Mouse (Mus musculus): Measurements from ENCODE around the gene Tsfm. TPM values are rescaled to one million over a fixed set of nuclear protein-coding genes. Genes with fewer than 3 reads are reported as not detected.

Gene Tsfm
- total RNA-seq, 2 experiments from 2014 or later, result 28.0 to 29.0 TPM

DNA sequence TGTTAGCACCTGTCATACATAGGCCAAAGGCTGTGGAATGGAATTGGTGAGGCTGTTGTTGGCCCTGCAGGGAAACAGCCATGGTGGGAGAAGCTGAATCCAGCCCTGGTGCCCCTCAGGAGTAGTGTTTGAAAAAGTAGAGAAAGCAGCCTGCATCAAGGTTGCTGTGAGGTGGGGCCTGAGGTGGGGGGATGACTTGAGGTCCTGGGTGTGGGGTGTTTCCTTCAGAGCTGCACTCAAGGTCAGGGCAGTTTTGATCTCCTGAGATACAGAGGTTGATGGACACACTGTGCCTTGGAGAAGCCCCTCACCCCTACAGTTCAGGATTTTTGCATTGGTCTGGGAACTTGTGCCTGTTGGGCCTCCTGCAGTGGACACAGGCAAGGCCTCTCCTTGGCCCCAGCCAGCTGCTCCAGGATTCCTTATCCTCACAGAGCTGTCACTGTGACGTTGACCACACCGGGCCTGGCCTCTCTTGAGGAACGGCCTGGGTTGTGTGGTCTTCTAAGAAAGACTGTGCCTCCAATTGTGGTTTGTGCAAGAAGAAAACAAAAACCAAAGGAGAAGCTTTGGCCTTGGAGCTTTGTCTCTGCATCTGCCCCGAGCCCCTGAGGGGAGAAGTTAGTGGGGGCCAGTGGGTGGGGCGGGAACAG lies 42.0 kb downstream of the Tsfm start:
- DNase-seq (ENCODE audit: low spot score in 2 of 2), result no peak

DNA sequence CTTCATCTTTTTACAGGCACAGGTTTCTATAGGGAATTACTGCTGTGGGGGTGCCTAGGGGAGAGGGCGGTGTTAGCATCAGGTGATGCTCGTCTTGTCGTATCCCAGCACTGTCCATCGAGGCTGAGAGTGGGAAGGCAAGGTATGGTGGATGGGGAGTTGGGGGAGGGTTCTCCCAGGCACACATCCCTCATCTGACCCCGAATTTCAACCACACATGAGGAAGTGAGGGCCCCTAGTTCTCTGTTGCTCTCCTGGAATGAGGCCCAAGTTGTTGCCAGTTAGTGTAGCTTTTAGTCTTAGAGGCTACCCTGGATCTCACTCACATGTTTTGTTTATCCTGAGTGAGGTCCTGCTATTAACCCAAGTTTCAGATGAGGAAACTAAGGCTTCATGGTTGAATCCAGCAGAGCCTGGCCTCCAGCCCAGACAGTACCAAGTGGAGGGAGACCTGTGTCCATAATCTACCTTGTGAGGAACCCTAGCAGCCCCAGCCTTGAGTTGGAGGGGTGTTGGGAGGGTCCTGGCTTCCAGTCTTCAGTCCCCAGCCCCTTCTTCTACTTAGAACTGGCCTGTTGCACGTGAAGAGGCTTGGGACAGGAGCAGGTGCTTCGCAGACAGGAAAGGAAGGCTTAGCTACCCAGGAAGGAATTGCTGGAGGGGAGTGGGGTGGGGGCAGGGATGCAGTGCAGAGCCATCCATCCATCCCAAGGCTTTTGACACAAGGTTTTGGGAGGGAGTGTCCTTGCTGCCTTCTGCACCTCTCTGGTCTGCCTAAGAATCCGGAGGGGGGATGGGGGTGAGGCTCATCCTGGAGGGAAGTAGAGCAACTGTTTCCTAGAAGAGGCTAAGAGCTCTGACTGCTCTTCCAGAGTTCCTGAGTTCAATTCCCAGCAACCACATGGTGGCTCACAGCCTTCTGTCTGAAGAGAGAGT lies 43.2 kb downstream of the Tsfm start:
- no peak for DNase-seq (ENCODE audit: low spot score in 2 of 2)

DNA sequence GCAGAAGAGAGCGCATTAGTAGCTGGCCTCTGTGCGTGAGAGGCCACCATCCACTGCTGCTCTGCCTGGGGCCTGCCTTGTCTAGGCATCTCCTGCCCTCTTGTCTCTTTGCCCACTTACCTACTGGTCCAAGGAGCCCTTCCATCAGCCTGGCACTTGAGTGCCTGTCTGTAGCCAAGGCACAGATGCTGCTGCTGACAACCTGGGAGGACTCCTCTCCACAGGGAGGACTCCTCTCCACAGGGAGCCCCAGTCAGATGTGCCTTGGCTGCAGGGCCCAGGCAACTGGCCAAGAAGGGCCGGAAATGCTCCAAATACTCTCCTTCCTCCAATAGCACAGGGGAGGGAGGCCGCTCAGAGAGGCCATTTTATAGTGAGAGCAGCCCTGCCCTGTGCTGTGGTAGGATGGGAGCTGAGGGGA lies 44.1 kb downstream of the Tsfm start:
- peak; percentile 46 to 65 for DNase-seq (ENCODE audit: low spot score in 2 of 2)

DNA sequence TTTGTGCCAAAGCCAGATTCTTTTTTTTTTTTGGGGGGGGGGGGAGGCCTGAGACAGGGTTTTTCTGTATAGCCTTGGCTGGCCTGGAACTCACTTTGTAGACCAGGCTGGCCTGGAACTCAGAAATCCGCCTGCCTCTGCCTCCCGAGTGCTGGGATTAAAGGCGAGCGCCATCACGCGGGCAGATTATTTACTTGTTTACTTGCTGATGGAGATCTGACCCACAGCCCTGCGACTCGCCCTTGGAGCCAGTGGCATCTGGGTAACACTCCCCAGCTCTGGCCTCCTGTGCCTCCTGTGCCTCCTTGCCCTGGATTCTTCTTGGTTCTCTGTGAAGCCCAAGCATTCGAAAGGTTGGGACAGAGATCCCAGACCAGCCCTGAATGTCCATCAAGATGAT lies 45.1 kb downstream of the Tsfm start:
- no peak for DNase-seq (ENCODE audit: low spot score in 2 of 2)

DNA sequence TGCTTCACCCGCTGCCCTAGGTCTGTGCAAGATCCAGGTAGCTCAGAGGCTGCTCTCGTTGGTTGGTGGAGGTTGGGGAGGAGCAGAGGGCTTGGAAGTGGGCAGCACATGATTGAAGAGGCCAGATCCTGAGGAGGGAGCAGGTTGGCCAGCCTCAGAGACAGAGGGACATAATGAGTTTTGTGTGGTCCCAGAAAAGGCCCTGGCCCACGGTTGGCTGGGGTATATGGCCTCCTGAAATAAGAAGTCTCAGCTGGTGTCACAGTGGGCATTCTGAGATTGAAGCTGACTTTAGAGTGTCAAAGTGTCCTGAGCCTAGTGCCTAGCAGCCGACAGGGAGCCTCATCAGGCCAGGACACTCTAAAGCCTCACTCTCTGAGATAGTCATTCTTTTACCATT lies 45.5 kb downstream of the Tsfm start:
- no peak for DNase-seq (ENCODE audit: low spot score in 2 of 2)

DNA sequence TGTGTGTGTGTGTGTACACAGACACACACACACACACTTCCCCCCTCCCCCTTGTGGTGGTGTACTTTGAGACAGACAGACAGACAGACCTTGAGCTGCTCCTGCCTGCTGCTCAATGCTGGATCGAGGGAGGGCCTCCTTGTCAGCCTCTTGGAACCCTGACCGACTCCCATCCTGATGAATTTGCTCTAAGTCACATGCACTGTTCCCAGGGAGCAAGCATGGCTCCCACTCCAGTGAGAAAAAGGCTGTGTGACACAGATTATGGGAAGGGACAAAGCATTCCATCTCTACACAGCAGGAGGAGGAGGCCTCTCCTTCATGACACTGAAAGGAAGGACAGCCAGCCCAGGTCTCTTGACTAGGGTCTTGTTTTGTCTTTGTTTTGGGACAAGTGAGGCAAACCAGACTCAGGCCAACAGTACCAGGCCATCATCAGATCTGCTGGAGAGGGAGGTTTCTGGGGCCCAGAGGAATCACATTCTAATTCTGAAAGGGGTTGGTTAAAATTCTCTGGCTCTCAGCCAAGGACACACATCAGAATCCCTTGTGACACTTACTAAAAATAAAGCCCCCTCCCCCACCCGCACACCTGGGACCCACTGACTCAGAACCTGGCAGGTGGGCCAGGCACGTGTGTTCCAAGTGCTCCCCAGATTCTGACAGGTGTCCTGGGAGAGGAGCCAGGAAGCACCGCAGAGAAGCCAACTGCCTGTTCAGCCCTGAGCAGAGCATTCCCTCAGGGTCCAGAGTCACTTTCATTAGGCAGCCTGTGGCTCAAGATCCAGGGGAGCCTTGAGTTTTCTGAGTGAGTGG lies 46.2 kb downstream of the Tsfm start:
- no peak for DNase-seq (ENCODE audit: low spot score in 2 of 2)

DNA sequence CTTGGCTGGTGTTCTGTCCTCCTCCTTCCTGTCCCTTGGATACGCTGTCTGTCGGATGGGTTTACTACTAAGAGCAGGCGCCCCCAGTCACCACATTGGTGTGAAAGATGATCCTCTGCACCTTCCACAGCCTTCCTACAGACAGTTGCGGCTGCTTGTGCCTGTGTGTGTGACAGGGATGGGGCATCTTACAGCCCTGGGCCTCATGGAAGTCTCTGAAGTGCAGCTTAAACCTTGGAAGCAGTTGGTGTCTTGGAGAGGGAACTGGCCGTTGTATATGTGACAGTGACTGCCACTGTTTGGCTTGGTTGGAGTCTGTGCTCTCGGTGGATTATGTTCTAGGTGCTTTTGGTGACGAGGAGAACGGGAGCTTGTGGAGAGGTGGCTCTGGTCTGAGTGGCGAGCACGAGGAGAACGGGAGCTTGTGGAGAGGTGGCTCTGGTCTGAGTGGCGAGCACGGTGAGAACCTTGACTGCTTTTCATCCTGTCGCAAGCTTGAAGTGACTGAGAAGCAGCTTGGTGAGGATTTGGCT lies 47.4 kb downstream of the Tsfm start:
- no peak for DNase-seq (ENCODE audit: low spot score in 2 of 2)

DNA sequence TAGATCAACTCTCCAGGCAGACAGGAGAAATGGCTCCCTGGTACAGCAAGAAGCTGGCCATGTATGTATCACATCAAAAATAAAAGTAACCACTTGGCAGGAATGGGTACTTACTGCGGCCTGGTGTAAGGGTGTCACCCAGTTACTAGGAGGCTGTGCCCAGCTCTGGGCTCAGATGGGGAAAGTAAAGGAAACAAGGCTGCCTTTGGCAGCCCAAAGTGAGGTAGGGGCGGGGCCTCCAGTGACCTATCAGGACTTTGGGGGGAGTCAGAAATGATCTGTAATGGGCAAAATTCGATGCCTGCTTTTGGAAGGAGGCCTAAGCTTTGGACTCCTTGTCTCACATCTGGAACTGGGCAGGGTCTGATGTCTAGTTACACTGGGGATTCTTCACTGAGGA lies 48.9 kb downstream of the Tsfm start:
- DNase-seq (ENCODE audit: low spot score in 2 of 2), result no peak

DNA sequence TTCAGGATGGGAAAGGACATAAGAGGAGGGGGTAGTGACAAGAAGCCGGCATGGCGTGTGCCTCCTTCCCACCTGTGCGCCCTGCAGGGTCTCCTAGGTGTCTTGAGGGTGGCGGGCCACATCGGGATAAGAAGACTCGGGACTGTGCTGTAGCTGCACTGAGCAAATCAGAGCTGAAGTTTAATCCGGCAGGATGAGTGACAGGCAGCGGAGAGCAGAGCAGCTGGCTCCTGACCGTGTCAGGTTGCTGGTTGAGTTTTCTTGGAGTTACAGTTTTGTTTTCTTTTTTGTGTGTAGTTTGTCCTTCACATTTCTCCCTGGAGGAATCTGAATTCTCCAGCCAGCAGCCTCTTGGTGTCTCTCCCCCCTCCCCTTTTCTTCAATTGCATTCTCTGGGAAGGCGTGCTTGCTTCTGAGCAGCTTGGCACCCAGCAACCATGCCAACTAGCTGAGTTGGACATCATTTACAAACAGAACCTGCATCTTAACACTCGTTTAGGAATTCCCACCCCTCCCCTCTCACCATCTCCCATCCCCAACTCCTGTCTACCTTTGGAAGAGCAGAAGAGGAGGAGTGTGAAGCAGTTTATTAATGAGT lies 49.6 kb downstream of the Tsfm start:
- DNase-seq (ENCODE audit: low spot score in 2 of 2), result no peak

DNA sequence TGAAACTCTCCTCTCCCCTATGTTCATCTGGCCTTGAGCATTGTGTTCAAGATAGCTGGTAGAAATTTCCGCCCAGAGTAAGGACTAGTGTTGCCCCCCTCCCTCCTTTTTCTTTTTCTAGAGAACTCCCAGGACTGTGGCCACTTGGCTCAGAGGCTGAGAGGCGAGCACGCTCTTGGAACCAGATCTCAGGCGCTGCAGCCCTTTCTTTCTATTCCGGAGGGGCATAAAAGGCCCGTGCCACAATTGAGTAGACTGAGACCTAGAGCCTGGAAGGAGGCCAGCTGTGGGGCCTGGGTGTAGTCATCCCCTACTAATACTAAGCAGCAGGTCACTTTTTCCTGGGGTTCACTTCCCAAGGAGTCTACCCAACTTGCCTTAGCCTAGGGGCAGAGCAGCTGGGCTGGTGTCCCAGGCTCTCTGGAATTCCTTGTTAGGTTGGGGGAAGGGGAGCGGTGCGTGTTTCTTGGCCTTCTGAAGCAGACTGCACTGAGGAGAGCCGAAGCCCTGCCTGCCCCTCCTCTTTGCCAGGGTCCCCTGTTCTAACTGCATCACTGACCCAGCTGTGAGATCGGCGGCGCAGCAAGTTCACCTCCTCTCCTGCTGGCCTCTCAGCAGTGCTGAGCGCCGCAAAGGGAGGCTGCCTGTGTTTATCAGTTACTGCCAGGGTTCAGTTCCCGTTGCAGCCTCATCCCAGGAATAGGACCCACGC lies 50.3 kb downstream of the Tsfm start:
- peak; percentile 32 to 75 for DNase-seq (ENCODE audit: low spot score in 2 of 2)

DNA sequence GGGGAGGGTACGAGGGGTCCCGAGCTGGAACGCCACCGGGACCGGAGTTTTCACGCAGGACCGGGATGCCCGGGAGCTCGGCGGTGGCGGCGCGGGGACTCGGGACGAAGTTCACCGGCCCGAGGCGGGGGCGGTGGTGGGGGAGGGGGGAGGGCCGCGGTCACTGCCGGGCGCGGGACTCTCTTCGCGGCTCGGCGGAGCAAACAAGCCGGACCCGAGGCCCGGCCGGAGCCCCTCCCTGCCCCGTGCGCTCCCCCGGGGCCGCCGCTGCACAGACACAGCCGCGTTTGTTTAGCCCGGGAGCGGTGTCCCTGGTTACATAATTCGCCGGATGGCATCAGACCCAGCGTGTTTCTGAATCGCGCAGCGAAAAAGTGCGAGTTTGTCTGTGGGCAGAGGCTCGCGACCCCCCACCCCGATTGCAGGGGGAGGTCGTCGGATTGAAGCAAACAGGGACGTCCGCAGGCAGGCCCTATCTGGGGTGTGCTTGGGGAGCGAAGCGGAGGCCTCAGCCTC lies 50.9 kb downstream of the Tsfm start:
- peak; percentile 35 to 73 for DNase-seq (ENCODE audit: low spot score in 2 of 2)

DNA sequence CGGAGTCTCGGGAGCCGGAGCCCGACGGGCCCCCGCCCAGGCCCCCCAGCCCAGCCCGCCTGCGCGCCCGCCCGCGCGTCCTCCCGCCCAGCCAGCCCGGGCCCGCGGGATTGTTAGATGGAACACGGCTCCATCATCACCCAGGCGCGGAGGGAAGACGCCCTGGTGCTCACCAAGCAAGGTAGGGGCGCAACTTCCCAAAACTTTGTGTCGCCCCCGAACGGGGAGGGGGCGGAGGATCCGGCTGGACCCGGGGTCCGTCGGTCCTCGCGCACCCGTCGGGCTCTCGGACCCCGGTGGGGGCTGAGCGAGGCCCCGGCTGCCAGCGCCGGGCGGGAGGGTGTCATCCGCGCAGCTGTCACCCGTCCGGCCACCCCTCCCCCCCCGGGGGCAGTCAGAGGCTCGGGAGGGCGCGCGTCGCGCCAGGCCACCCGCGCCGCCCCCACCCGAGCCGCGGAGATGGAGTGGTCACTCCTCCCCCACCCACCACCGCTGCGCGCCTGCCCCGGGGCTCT lies 51.5 kb downstream of the Tsfm start:
- peak in 1 of 2 experiments; percentile 43 for DNase-seq (ENCODE audit: low spot score in 2 of 2)

DNA sequence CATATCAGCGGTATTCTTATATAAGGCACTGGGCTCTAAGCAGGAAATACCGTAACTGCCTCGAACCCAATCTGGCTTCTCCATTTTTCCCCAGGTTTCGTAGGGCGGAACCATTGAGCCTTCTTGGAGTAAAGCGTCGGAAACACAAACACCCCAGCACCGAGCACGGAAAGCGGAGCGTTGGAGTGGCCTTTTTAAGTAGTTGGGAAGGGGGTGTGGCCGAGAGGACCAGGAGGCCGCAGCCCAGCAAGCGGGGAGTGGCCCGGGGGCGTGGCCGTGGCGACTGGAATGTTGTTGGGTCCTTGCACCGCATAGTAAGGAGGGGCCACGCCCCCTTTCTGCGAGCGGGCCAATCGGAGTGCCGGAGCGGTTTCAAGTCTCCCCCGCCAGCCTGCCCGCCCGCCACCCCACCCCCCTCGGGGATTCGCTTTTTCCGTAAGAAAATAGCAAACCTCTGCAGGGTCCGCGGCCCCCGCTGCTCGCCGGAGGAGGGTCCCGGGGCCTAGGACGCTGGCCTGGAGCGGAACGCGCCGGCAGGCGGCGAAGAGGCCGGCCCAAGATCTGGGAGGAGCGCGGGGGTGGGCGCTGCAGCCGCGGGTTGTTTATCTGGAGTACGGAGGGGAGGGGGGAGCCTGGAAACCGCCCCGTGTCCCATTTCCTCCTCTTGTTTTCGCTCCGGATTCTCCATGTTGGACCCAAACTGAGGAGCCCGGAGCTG lies 52.2 kb downstream of the Tsfm start, which contains the start of gene Ctdsp2:
Gene Ctdsp2, plus strand, starts transcription at position 441 of the 718 bp plus-strand sequence.
- DNase-seq (ENCODE audit: low spot score in 2 of 2), result peak; percentile 99 to 100

DNA sequence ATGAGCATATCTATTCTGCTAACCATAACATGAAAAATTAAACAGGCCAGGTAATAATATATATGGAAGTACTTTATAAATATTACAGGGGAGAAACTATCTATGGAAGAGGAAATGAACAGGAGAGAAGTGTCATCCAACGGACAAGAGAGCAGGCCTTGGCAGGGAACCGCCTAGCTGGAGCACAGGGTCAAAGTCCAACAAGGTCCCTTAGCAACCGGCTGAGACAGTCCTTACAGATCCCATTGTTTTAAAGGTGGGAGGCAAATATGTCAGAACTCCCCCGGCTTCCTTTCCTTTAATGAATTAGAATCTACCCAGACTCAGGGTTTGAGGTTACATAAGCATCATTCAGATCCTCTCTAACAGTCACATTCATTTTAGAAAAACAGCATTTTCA lies 53.6 kb downstream of the Tsfm start:
- DNase-seq (ENCODE audit: low spot score in 2 of 2), result no peak

DNA sequence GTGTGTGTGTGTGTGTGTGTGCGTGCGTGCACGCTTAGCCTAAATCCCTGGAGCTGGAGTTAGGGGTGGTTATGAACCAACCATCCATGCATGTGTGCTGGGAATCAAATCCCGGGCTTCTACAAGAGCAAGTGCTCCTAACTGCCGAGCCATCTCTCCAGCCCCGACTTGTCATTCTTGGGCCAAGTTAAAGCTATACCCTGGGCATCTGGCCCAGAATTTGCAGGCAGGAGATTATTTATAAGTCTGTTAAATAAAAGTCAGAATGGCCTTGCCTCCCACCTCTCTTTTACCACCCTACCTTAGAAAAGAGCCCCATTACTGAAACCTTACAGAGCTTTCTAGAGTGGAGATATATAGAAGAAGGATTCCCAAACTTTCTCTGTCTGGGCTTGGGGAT lies 54.9 kb downstream of the Tsfm start:
- no peak for DNase-seq (ENCODE audit: low spot score in 2 of 2)

DNA sequence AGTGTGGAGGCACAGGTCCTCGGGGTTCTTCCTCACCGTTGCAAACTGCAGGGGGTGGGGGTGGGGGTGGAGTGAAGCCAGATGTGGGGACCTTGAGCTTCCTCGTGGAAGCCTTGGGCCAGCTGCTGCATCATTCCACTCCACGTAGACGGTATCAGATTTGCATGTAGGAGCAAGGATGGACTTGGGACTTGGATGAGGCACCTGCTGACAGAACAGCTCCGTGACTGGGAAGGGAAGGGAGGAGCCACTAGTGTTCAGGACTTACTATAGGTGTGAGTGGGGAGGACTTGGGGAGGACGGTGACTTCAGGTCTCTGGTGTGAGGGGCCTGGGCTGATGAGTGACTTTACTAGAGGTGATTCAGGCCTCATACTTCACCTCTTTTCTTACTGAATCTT lies 57.7 kb downstream of the Tsfm start:
- DNase-seq (ENCODE audit: low spot score in 2 of 2), result no peak

DNA sequence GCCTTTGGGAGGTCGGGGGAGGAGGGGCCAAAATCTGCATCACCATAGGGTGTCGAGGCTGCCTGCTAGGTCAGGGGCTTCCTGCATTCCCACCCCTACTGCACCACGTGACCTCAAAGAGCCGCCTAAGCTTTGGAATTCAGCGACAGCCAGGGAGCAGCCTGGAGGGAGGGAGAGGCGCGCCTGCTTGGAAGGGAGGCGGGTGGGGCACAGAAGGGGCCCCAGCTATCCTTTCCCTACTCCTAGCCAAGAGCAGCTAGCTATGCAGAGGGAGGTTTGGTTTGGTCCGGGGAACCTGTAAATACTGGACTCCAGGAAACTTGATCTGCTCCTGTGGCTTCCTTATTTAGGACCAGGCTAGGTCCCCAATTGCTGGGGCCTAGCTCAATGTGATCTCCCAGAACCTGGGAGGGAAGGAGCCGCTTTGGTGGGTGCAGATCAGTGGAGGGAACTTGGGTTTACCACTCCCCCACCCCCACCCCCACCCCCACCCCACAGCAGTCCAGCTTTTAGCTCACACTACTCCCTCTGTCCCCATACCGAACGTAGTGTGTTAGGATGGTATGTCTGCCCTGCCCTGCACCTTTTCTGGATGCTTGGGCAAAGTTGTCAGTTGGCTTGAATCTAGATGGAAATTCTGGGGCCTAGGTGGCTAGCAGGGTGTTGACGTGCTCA lies 58.5 kb downstream of the Tsfm start:
- no peak for DNase-seq (ENCODE audit: low spot score in 2 of 2)

DNA sequence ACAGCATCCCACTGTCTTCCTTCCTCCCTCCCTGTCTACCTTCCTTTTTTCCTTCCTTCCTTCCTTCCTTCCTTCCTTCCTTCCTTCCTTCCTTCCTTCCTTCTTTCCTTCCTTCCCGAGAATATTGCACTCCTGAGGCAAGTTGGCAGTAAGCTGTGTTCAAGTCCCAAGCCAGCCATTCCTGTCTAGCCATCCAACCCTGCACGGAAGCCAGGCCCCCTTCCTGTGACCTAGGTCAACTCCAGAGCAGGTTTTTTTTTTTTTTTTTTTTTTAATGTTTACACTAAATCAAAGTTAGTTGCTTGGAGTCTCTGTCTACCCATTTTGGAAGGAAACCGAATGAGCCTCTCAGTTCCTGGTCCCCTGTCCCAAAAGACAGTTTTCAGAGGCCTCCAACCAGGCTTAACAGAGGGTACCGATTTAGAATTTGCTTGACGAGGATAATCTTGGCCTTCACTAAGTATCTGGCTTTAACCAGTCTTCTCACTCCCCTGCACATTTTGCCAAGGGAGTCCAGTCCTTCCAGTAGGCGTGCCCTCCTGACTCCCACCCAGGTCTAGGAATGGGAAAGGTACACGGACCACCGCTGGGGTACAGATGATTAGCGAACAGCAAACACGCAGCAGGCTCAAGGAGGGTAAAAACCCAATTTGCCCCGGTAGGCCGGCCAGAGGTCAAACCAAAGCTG lies 59.1 kb downstream of the Tsfm start:
- DNase-seq (ENCODE audit: low spot score in 2 of 2), result no peak

All from layer of hippocampus, adult 18-20 months (tissue).